Mouse (Mus musculus): ENCODE data around the gene Gm20388.

DNA sequence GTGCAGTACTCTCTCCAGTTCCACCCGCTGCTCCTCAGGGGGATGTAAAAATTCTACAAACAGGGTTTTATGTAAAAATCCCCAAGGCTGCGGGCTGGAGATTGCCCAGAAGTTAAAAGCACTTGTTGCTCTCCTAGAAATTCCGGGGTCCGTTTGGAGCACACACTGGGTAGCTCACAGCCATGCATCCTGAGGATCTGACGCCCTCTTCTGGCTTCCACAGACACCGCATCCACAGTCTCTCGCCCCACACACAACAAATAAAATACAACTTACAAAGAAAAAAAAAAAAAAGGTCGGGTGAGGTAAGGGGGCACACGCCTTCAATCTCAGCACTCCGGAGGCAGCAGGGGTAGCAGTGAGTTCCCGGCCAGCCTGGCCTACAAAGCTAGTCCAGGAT lies 1897.4 kb downstream of the Gm20388 start:
- TF ChIP-seq CTCF (IDR thresholded peaks at IDR 0.05; ENCODE audit: insufficient read depth, low read depth, low read length) (no peak), POLR2A (IDR thresholded peaks at IDR 0.05; ENCODE audit: insufficient read depth, low read depth, low read length) (no peak)

Measured in olfactory bulb, adult 2 months (tissue).